Mouse (Mus musculus): Measurements from ENCODE around the gene Lhfp. TPM values are rescaled to one million over a fixed set of nuclear protein-coding genes. Genes with fewer than 3 reads are reported as not detected.

The Lhfp gene
- polyA plus RNA-seq, 3 experiments from 2014 or later, result not detected

DNA sequence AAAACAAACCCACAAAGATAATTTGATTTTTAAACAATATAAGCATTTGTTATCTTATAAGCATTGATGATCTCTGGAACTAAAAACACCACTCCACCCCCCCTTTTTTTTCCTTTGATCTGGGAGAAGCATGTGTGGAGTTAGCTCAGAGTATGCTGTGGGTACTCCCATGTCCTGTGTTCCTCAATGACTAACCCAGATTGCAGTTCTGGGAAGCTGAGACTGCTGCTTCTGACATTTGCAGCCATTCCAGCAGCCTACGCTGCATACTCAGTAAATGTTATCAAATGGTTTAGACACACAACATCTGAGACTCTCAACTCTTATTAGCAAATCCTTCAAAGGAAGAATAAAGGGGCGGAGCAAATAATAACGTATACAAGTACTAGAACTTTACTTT is 128.2 kb downstream of the Lhfp start:
- no peak for ATAC-seq

GRCm38 (mm10) chr3:53173310-53174063 is 132.2 kb downstream of the Lhfp start:
- ATAC-seq, result no peak

- no peak for ATAC-seq
Measured at GRCm38 (mm10) chr3:53179936-53180335, 138.6 kb downstream of the Lhfp start.

- ATAC-seq, result no peak
Measured at GRCm38 (mm10) chr3:53185439-53185838, 144.1 kb downstream of the Lhfp start.

DNA sequence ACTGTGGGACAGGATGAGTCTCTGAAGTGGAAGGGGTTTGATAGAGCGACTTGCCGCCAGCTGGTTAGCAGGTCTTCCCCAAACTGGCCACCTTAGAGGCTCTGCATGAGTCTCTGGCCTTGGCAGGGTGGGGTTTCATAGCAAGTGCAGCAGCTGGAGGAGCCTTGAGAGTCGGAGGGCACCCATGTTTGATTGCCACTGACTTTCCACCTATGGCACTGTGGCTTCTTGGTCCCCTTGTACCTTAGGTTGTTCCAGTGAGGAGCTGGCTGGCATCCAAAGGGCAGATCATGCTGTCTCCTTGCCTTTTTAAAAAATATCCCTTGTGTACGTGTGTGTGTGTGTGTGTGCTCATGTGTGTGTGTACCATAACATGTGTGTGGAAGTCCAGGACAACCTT is 152.1 kb downstream of the Lhfp start:
- no peak for ATAC-seq

GRCm38 (mm10) chr3:53195666-53196107 is 154.4 kb downstream of the Lhfp start:
- no peak for ATAC-seq

DNA sequence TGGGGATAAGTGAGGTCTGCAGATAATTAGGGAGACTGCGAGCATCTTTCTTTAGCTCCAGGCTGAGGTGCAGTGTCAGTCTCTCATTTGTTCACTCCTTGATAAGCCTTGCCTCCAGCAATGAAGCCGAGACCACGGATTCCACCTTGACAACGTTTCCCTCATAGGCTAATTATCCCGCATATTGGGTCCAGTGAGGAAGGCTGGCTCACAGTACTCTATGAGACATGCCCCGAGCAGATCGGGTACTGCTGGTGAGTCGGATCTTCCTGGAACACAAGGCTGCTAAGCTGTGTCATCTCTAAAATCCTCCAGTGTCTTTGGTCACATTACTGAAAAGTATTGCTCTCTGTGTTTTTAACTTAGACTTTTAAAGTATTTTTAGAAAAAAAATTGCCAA is 158.8 kb downstream of the Lhfp start:
- no peak for ATAC-seq

DNA sequence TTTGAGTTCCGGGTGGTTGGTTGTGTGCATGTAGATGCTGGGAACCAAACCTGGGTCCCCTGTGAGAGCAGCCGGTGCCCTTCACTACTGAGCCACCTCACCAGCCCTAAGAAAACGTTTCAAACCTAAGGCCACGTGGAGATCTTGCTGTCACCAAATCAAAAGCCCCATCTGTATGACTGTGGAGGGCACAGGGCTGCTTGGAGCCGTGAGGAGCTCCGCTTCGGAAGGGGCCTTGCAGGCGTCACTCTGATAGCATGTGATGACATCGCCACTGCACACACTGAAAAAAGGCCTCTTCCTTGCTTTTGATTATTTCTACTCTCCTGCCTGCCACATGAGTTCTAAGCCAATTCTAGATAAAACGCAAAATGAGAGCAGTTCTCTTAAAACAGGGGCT is 159.5 kb downstream of the Lhfp start:
- ATAC-seq, result no peak

- ATAC-seq, result no peak
Measured at GRCm38 (mm10) chr3:53201670-53202069, 160.3 kb downstream of the Lhfp start.

DNA sequence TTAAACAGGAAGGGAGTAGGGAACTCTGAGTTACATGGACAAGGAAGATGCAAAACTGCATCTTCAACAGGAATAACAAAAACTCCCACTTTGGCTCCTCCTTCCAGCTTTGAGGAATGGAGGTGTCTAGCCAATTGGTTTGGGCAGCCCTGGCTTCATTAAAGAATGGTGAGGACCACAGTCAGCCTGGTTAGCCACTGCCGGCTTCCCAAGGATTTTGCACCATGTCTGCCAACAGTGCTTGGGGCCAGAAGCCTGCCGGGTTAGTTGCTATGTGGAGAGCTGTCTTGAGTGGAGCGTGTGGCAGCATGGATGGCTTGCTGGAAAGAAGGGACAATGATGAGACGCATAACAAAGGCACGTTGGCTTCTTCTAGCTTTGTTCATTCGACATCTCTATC is 160.9 kb downstream of the Lhfp start:
- ATAC-seq, result no peak

DNA sequence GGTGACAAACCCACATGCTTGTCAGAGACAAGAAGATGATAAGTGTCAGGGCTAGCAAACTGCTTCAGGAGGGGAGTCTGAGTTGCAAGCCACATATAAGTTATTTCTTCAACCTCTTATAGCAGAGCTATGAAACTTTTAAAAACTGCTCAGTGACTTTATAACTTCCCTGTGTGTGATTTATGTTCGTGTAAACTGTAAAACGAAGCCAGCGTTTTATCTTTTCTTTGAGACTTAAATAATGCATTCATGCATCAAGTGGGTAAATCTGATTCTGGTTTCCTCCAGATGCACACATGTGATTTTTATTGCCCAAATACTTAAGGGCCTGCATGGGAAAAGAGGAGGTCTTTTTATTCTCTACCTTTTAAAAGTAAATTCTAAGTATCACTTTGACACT is 161.4 kb downstream of the Lhfp start:
- ATAC-seq, result no peak

- no peak for ATAC-seq
Measured at GRCm38 (mm10) chr3:53203656-53204055, 162.3 kb downstream of the Lhfp start.

DNA sequence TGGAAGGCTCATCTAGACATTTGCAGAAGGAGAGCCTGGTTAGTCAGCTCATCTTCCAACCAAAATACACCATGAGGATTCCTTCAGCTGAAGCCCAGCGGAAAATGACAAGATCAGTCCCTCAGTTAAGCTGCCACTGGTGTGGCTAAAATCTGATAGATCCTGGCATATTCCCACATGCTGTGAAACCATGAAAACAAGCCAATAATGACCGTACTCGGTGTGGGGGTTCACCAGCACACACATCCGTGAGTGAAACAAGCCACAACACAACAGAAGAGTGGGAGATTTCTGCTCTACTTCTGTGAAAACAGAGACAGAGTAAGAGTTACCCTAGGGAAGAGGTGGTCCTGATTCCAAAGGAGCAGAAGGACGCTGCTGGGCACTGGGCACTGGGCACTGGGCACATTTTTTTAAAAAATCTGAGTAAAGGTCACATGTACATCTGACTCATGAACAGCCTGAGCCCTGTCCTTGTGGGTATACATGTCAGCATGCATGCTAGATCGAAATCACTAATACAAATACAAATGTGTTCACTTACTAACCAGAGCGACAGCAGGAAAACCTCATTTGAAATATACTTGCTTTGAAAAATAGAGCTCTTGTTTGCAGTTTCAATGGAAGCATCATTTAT is 163.1 kb downstream of the Lhfp start:
- no peak for ATAC-seq

- no peak for ATAC-seq
Measured at GRCm38 (mm10) chr3:53204985-53205365, 163.6 kb downstream of the Lhfp start.

- ATAC-seq, result no peak
Measured at GRCm38 (mm10) chr3:53205706-53206105, 164.4 kb downstream of the Lhfp start.

DNA sequence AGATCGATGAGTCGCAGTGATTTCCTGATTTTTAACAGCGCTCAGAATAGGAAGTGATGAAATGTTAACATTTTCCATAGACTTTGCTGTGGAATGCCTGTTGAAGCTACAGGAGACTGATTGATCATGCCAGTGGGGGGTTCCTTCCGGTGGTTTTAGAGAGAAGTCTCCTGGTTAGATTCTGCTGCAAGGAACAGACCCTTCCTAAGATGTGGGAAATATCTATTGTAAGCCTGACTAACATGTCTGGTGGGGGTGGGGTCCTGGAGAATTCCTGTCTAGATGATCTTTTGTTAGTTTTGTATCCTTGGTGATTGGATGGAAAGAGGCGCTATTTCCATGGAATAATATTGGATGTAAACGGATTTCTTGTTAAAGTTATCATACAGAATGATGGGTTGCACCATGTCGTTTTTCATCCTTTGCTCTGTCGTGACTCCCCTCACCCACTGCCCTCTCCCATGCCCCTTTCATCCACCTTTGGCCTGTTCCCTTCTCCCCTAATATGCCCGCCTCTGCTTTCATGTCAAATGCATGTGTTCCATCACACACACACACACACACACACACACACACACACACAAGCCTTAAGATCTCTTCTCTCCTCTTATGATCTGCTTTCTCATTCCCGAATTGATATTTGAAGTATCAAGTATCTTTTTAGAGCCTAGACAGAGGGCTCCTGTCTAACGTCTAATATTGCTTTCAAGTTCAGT is 165.3 kb downstream of the Lhfp start:
- ATAC-seq, result no peak

GRCm38 (mm10) chr3:53207225-53207528 is 165.8 kb downstream of the Lhfp start:
- no peak for ATAC-seq

DNA sequence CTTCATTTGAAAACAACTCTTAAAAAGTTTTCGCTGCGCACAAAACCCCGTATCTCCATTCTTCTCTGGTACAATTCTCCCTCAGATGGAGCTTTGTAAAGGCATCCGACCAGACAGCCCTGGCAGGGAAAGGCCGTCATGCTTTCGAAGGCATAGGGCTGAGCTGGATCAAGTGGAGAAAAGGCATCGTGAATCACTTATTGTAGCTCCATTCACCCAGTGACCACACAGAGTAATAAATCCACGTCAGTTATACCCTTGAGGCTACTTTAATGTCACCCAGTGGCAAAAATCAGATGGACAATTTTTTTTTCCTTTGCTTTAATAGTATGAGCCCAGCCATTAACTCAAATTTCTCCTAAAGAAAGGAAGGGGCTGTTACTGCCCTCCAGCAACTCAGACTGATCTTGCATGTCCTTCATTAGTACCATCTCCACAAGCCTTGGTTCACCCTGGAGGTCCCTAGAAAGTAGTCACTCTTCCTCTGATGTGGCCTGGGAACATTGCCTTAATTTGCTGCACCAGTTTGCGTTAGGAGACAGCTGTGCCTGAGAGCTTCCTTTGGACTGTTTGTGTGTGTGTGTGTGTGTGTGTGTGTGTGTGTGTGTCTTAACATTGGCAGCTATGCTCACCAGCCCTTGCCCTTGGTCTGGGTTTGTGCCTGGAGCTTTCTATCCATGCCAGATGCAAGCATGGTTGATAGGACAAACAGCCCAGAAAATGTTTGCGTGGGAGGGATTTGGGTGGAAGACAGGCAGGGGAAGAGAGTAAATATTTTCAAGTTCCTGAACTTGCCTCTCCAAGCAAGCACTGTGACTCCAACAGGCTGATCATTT is 169.6 kb downstream of the Lhfp start:
- ATAC-seq, result no peak

GRCm38 (mm10) chr3:53212599-53212998 is 171.3 kb downstream of the Lhfp start:
- no peak for ATAC-seq

- ATAC-seq, result no peak
Measured at GRCm38 (mm10) chr3:53213346-53213745, 172.0 kb downstream of the Lhfp start.

DNA sequence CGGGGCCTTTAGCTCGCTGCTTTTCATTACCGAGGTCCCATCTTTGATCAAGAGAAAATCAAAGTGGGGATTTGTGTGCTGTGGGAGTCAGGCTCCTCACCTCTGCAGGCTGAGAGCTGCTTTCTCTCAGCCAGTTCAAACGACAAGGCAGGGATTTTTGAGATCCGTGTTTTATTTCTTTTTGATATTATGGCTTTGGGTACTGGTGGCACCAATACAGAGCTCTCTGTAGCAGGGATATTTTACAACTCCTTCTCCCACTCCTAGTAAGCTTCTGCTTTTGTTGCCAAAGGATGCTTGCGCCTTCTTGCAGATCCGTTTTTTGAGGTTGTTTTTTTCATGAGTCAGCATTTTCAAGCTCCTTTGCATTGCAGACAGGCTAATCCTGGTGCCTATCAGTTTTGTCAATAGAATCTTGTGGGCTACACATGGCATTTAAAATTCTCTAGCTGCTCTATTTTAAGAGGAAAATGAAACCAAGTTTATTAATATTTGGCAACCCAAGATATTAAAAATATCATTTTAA is 172.5 kb downstream of the Lhfp start:
- ATAC-seq, result no peak

GRCm38 (mm10) chr3:53214386-53214785 is 173.1 kb downstream of the Lhfp start:
- ATAC-seq, result no peak

DNA sequence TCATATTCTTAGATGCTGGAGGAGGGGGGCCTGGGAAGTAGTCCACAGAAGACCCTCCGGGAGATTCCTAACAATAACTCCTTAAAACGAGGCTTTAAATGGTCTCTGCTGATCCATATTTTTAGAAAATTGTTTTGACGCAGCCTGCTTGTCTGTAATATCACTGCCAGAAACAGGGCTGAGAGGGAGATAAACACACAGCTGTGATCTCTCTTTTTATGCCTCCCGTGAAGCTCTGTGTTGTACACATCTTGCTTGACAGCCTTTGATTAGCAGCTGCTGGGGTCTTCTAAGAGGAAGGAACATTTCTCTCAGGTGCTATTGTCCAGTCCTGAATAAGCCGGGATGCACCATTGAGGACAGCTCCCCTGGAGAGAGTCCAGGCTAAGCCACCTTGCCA is 176.4 kb downstream of the Lhfp start:
- no peak for ATAC-seq
